8 mouse cellular contexts compared by ENCODE assay signal in the genomic region with DNA sequence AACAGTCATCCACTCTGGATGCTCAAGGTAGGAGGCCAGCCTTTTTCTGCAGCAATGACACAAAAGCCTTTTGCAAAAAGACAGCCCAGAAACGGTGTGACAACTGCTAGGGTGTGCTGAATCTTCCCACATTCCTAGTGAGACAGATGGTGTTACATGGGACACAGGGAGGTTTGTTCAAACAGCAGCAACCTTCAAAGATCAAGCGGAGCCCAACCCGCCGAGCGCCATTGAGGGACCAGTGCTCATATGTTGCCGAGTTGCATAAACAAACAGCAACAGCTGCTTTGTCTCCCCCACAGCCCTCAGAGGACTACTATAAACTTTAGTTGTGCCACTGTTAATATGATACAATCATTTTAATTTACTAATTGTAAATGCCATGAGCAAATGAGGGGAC.
A peak's percentile ranks its signal among the peaks of the same experiment; 100 is the strongest.
DNase-seq lines count a peak whose midpoint lies in the region; ATAC-seq and TF ChIP-seq lines count a peak whose summit lies in the region.
"Had no signal": no experiment of that assay in that cellular context is flagged by ENCODE, and none has a peak within 500 bp of the region (broad histone marks: within the 10 kb centered on the region; RNA-seq: fewer than 3 reads in every experiment).

No protein-coding gene starts in this region.

- H3K27me3 ChIP-seq in hindbrain, embryonic 16.5 days (replicated peaks; ENCODE audit: control insufficient read depth, insufficient read depth, low read length): no peaks in the 10 kb centered on the region
- H3K27me3 ChIP-seq in lung, postnatal 0 days (replicated peaks; ENCODE audit: insufficient read depth, low read length): no peaks in the 10 kb centered on the region

- peaks cover 8% of the 10 kb centered on the region; the same call in 1 of the 2 replicates for H3K36me3 ChIP-seq in hindbrain, embryonic 16.5 days (ENCODE audit: control insufficient read depth, insufficient read depth, low read length)
- H3K36me3 ChIP-seq in lung, postnatal 0 days (ENCODE audit: insufficient read depth, low read length): no peaks in the 10 kb centered on the region

- 36% methylated on average over 6 of the region's 6 CpGs for WGBS in hindbrain, embryonic 16.5 days
- 44% methylated on average over 6 of the region's 6 CpGs for WGBS in lung, postnatal 0 days

- H3K4me2 ChIP-seq in hindbrain, embryonic 16.5 days (ENCODE audit: low read length): no peak overlapping the region
- no peak overlapping the region for H3K4me2 ChIP-seq in lung, postnatal 0 days (replicated peaks; ENCODE audit: low read depth, low read length)

- peaks cover 3% of the 10 kb centered on the region; the same call in 1 of the 2 replicates for H3K4me1 ChIP-seq in hindbrain, embryonic 16.5 days (ENCODE audit: control insufficient read depth, insufficient read depth, low read depth, low read length)
- 0 out of 2 replicates have a peak, but pooled peaks cover 3% of the 10 kb centered on the region for H3K4me1 ChIP-seq in lung, postnatal 0 days (ENCODE audit: insufficient read depth, low read depth, low read length)

- ATAC-seq in hindbrain, embryonic 16.5 days: peak; percentile 54; the same call in 1 of the 2 replicates
- peak; percentile 55; the same call in 1 of the 2 replicates for ATAC-seq in lung, postnatal 0 days
- no peak for ATAC-seq in megakaryocyte, adult 5-6 weeks (ENCODE audit: poor library complexity, severe bottlenecking)

- no peak overlapping the region for H3K4me3 ChIP-seq in hindbrain, embryonic 16.5 days (ENCODE audit: low read length)
- no peak overlapping the region for H3K4me3 ChIP-seq in lung, postnatal 0 days (ENCODE audit: low read depth, low read length)

- no peak for TF ChIP-seq CTCF in lung, postnatal 0 days (IDR thresholded peaks at IDR 0.05)

- H3K27ac ChIP-seq in hindbrain, embryonic 16.5 days (ENCODE audit: low read depth, low read length): no peak overlapping the region
- no peak overlapping the region for H3K27ac ChIP-seq in lung, postnatal 0 days (ENCODE audit: low read length)

- TF ChIP-seq EP300 in lung, postnatal 0 days (IDR thresholded peaks at IDR 0.05): 0 out of 2 replicates have a peak, but pooled peaks have one; percentile 15

- DNase-seq in right cerebral cortex, adult 18-20 months: peak; percentile 84
- DNase-seq in right cerebral cortex, postnatal 4 days: no peak
- peak; percentile 80 for DNase-seq in lung, postnatal 0 days (ENCODE audit: low spot score)
- peak; percentile 86 for DNase-seq in telencephalon, adult 2 months (ENCODE audit: low read depth, low spot score)
- DNase-seq in urinary bladder, postnatal 36 days (ENCODE audit: low spot score in 2 of 2): no peak
- DNase-seq: heart, adult 18-20 months had no signal

- H3K9ac ChIP-seq in hindbrain, embryonic 16.5 days (ENCODE audit: low read depth, low read length): no peak overlapping the region
- H3K9ac ChIP-seq in lung, postnatal 0 days (replicated peaks; ENCODE audit: low read depth): no peak overlapping the region

- H3K9me3 ChIP-seq in hindbrain, embryonic 16.5 days (ENCODE audit: control insufficient read depth, low read length): no peaks in the 10 kb centered on the region
- H3K9me3 ChIP-seq in lung, postnatal 0 days (ENCODE audit: low read length): no peaks in the 10 kb centered on the region

Comparison
In these comparisons a context has a peak if more than half of its experiments do, and no peak if none do; other contexts are left out.
1. DNase-seq: peak in right cerebral cortex, adult 18-20 months (single experiment), lung, postnatal 0 days (single experiment) and telencephalon, adult 2 months (single experiment); none in right cerebral cortex, postnatal 4 days (single experiment) and urinary bladder, postnatal 36 days (0 of 2).